ENCODE assay signal across 8 mouse cellular contexts in genomic region chr4:119733942-119734341, GRCm38 (mm10). TPM values are rescaled to one million over a fixed set of nuclear protein-coding genes. Genes with fewer than 3 reads are reported as not detected.
DNase-seq lines count a peak whose midpoint lies in the region; ATAC-seq lines count a peak whose summit lies in the region.

No protein-coding gene starts in this region.

- H3K27ac ChIP-seq in forebrain, embryonic 12.5 days: no peak overlapping the region
- peak overlapping the region; percentile 82 for H3K27ac ChIP-seq in hindbrain, embryonic 16.5 days (ENCODE audit: low read depth, low read length)

- H3K4me2 ChIP-seq in forebrain, embryonic 12.5 days: peak overlapping the region; percentile 99
- peak overlapping the region; percentile 93 for H3K4me2 ChIP-seq in hindbrain, embryonic 16.5 days (ENCODE audit: low read length)

- peaks cover 11% of the 10 kb centered on the region for H3K4me1 ChIP-seq in forebrain, embryonic 12.5 days
- peaks cover 4% of the 10 kb centered on the region; the same call in 1 of the 2 replicates for H3K4me1 ChIP-seq in hindbrain, embryonic 16.5 days (ENCODE audit: control insufficient read depth, insufficient read depth, low read depth, low read length)

- DNase-seq in kidney, adult 9 months: peak; percentile 33
- no peak for DNase-seq in kidney, postnatal 14 days
- peak; percentile 60 for DNase-seq in adrenal gland, adult 2 months
- DNase-seq in lung, postnatal 14 days: peak; percentile 49
- DNase-seq in thymus, adult 18-20 months: no peak
- no peak for DNase-seq in ovary, adult 18-20 months (ENCODE audit: low spot score)

- H3K9me3 ChIP-seq in forebrain, embryonic 12.5 days: no peaks in the 10 kb centered on the region
- H3K9me3 ChIP-seq in hindbrain, embryonic 16.5 days (ENCODE audit: control insufficient read depth, low read length): no peaks in the 10 kb centered on the region

- H3K36me3 ChIP-seq in forebrain, embryonic 12.5 days (replicated peaks): no peaks in the 10 kb centered on the region
- H3K36me3 ChIP-seq in hindbrain, embryonic 16.5 days (ENCODE audit: control insufficient read depth, insufficient read depth, low read length): no peaks in the 10 kb centered on the region

- peak overlapping the region; percentile 80 for H3K4me3 ChIP-seq in forebrain, embryonic 12.5 days (replicated peaks)
- H3K4me3 ChIP-seq in hindbrain, embryonic 16.5 days (ENCODE audit: low read length): peak overlapping the region; percentile 84

- WGBS in forebrain, embryonic 12.5 days: under 1% methylated on average over 44 of the region's 44 CpGs
- under 1% methylated on average over 36 of the region's 44 CpGs for WGBS in hindbrain, embryonic 16.5 days

- H3K27me3 ChIP-seq in forebrain, embryonic 12.5 days: peaks cover 27% of the 10 kb centered on the region
- H3K27me3 ChIP-seq in hindbrain, embryonic 16.5 days (replicated peaks; ENCODE audit: control insufficient read depth, insufficient read depth, low read length): no peaks in the 10 kb centered on the region; the same call in 1 of the 2 replicates

- peak; percentile 65 for ATAC-seq in forebrain, embryonic 12.5 days (ENCODE audit: low FRiP score)
- no peak for ATAC-seq in hindbrain, embryonic 16.5 days

- peak overlapping the region; percentile 68 for H3K9ac ChIP-seq in forebrain, embryonic 12.5 days
- peak overlapping the region; percentile 83 for H3K9ac ChIP-seq in hindbrain, embryonic 16.5 days (ENCODE audit: low read depth, low read length)

RNA-seq across cellular contexts. Expression of gene Hivep3, which starts 0.4 kb away (rescaled TPM):
- 10 to 100 TPM in 1 of 2 experiments, 1 to 10 TPM in 1; 8.3 to 12.9 TPM for total RNA-seq in adrenal gland, adult 2 months (2021)
- polyA plus RNA-seq in adrenal gland, adult 2 months (2012; rRNA removed): 4.3 and 5.8 TPM in 2 replicates
- polyA plus RNA-seq in forebrain, embryonic 12.5 days (2016; fragmentation: Nextera tagmentation; extraction: Ambion mirVana): 3.2 and 4.2 TPM in 2 replicates
- polyA plus RNA-seq in hindbrain, embryonic 16.5 days (2015; fragmentation: Nextera tagmentation; extraction: Ambion mirVana): 16.0 and 17.7 TPM in 2 replicates

Comparison
In these comparisons a context has a peak if more than half of its experiments do, and no peak if none do; other contexts are left out.
1. DNase-seq: peak in kidney, adult 9 months (single experiment), adrenal gland, adult 2 months (single experiment) and lung, postnatal 14 days (single experiment); none in kidney, postnatal 14 days (single experiment), thymus, adult 18-20 months (0 of 2) and ovary, adult 18-20 months (single experiment).